Mouse (Mus musculus): ENCODE measurements at regions not wholly inside any gene's neighbourhood (a gene's known extent, or its start where the extent isn't known, plus 50 kb on each side); places are given as distances from the start of the nearest gene placed in this dataset.
A peak's percentile ranks its signal among the peaks of the same experiment; 100 is the strongest.

DNA sequence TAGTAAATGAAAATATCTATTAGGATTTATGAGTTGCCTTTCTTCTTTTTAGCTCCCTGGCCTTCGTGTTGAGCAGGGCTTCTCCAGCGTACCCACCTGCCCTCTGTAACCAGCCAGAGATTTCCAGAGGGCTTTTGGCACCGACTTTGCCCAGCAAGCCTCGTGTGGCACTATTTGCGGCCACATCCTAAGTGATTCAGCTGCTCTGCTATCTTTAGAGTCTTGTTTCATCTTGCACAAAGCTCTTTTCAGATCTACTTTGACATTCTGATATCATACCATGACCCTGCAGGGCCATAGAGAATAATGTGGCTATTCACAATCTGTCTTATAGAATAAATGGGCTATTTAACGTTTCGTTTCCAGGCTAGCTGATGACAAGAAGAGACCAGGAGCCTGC lies 115.4 kb upstream of the Ddhd1 start:
- H3K27me3 ChIP-seq (ENCODE audit: control insufficient read depth, insufficient read depth, insufficient read length): no peaks in the 10 kb centered on the region
- no peaks in the 10 kb centered on the region for H3K36me3 ChIP-seq (ENCODE audit: control insufficient read depth, insufficient read depth)
- H3K79me2 ChIP-seq (ENCODE audit: control insufficient read depth, insufficient read depth): no peaks in the 10 kb centered on the region
- TF ChIP-seq MYOG (IDR thresholded peaks at IDR 0.05; ENCODE audit: control insufficient read depth in 1 of 3, insufficient read depth in 1 of 3, insufficient read length in 2 of 3, low read depth in 2 of 3) (peak in 2 of 3 experiments; percentile 42 to 48), MYOD1 (IDR thresholded peaks at IDR 0.05; ENCODE audit: control insufficient read depth in 1 of 3, insufficient read length in 2 of 3, low read depth in 2 of 3) (peak in 2 of 3 experiments; percentile 29 to 47), TCF3 (IDR thresholded peaks at IDR 0.05; ENCODE audit: insufficient read length, low read depth) (no peak)
- H3K4me3 ChIP-seq: peak overlapping the region; percentile 10
- H3K4me2 ChIP-seq (ENCODE audit: low read depth): peak overlapping the region; percentile 84
- no peak overlapping the region for H3ac ChIP-seq (ENCODE audit: control insufficient read depth, insufficient read length)

- Histone ChIP-seq H3K4me2 (ENCODE audit: low read depth) (peak overlapping the region; percentile 52), H3K4me3 (no peak overlapping the region), H3ac (ENCODE audit: control insufficient read depth, insufficient read length) (no peak overlapping the region), H3K79me2 (ENCODE audit: control insufficient read depth, insufficient read depth) (no peaks in the 10 kb centered on the region), H3K36me3 (ENCODE audit: control insufficient read depth, insufficient read depth) (no peaks in the 10 kb centered on the region), H3K27me3 (ENCODE audit: control insufficient read depth, insufficient read depth, insufficient read length) (no peaks in the 10 kb centered on the region)
- TF ChIP-seq E2F4 (IDR thresholded peaks at IDR 0.05; ENCODE audit: insufficient read depth): no peak
- no peak for TF ChIP-seq POLR2AphosphoS2 (IDR thresholded peaks at IDR 0.05; ENCODE audit: insufficient read length, low read depth)
- peak in 2 of 3 experiments; percentile 72 for TF ChIP-seq MYOD1 (IDR thresholded peaks at IDR 0.05; ENCODE audit: control insufficient read depth in 1 of 3, insufficient read length in 2 of 3, low read depth in 2 of 3)
- TF ChIP-seq MAX (IDR thresholded peaks at IDR 0.05; ENCODE audit: low read depth): no peak
- no peak for TF ChIP-seq POLR2A (IDR thresholded peaks at IDR 0.05; ENCODE audit: insufficient read length, low read depth)
- no peak for TF ChIP-seq TCF3 (IDR thresholded peaks at IDR 0.05; ENCODE audit: insufficient read length, low read depth)
- no peak for TF ChIP-seq SRF (IDR thresholded peaks at IDR 0.05; ENCODE audit: control insufficient read depth, insufficient read length, low read depth)
- no peak for TF ChIP-seq CEBPB (IDR thresholded peaks at IDR 0.05; ENCODE audit: insufficient read depth, poor library complexity, severe bottlenecking)
- TF ChIP-seq MYOG (IDR thresholded peaks at IDR 0.05; ENCODE audit: control insufficient read depth in 1 of 3, insufficient read depth in 1 of 3, insufficient read length in 2 of 3, low read depth in 2 of 3): no peak
- TF ChIP-seq REST (IDR thresholded peaks at IDR 0.05; ENCODE audit: insufficient read depth, insufficient read length): no peak
- peak; percentile 45 for TF ChIP-seq TCF12 (IDR thresholded peaks at IDR 0.05; ENCODE audit: insufficient read depth, poor library complexity, severe bottlenecking)
- no peak for TF ChIP-seq USF1 (IDR thresholded peaks at IDR 0.05; ENCODE audit: low read depth)
These were observed 123.9 kb upstream of the Ddhd1 start for GRCm38 (mm10) chr14:45781850-45782249.

DNA sequence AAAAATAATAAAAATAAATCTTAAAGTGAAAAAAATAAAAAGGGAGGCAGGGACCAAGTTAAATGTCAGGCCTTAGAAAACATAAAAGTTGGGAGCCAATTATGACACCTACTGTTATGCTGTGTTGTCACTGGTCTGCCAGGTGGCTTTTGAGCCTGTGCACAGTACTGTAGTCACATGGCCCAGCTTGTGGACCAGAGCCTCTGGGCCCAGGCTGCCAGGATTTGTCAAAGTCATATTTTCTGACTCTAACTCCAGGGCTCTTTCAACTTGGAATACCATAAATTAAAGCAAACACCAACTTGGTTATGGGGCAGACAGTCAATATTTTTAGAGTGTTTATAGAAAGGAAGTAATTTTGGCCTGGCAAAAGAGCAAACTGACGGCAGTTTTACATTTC lies 137.0 kb upstream of the Ddhd1 start:
- no peaks in the 10 kb centered on the region for H3K27me3 ChIP-seq (ENCODE audit: control insufficient read depth, insufficient read depth, insufficient read length)
- H3K36me3 ChIP-seq (ENCODE audit: control insufficient read depth, insufficient read depth): no peaks in the 10 kb centered on the region
- no peak for TF ChIP-seq SRF (IDR thresholded peaks at IDR 0.05; ENCODE audit: control insufficient read depth, insufficient read length, low read depth)
- no peak for TF ChIP-seq USF1 (IDR thresholded peaks at IDR 0.05; ENCODE audit: low read depth)
- no peak for TF ChIP-seq TCF3 (IDR thresholded peaks at IDR 0.05; ENCODE audit: insufficient read length, low read depth)
- no peak overlapping the region for H3K4me3 ChIP-seq
- no peak overlapping the region for H3ac ChIP-seq (ENCODE audit: control insufficient read depth, insufficient read length)
- H3K79me2 ChIP-seq (ENCODE audit: control insufficient read depth, insufficient read depth): no peaks in the 10 kb centered on the region
- no peak overlapping the region for H3K4me2 ChIP-seq (ENCODE audit: low read depth)

- H3K27me3 ChIP-seq (ENCODE audit: control insufficient read depth, insufficient read depth, insufficient read length): no peaks in the 10 kb centered on the region
- H3K4me3 ChIP-seq: no peak overlapping the region
- peak overlapping the region; percentile 70 for H3K4me2 ChIP-seq (ENCODE audit: low read depth)
- H3ac ChIP-seq (ENCODE audit: control insufficient read depth, insufficient read length): no peak overlapping the region
- no peaks in the 10 kb centered on the region for H3K36me3 ChIP-seq (ENCODE audit: control insufficient read depth, insufficient read depth)
- TF ChIP-seq TCF12 (IDR thresholded peaks at IDR 0.05; ENCODE audit: insufficient read depth, poor library complexity, severe bottlenecking): no peak
- TF ChIP-seq MYOD1 (IDR thresholded peaks at IDR 0.05; ENCODE audit: control insufficient read depth in 1 of 3, insufficient read length in 2 of 3, low read depth in 2 of 3): peak; percentile 2 to 58 (median 48)
- TF ChIP-seq SRF (IDR thresholded peaks at IDR 0.05; ENCODE audit: control insufficient read depth, insufficient read length, low read depth): no peak
- 0 out of 2 replicates have a peak, but pooled peaks have one; percentile 43 for TF ChIP-seq CEBPB (IDR thresholded peaks at IDR 0.05; ENCODE audit: insufficient read depth, poor library complexity, severe bottlenecking)
- H3K79me2 ChIP-seq (ENCODE audit: control insufficient read depth, insufficient read depth): no peaks in the 10 kb centered on the region
These were observed 138.8 kb upstream of the Ddhd1 start for GRCm38 (mm10) chr14:45796665-45797319.

DNA sequence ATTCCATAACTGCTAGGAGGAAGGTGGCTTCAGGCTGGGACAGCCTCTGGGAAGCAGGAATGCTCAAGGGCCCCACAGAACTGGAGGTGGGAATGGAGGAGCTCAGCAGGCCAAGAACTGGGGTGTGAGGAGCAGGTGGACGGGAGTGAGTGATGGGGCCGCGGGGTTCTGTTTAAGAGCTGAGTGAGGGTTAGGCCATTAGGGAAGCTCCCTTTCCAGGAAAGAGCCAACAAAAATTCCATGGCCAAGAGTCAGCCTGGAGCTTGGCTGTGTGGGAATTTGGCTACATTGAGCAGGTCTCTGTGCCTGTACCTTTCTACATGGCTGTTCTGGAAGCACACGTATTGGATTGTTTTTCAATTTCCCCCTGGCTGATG lies 139.4 kb upstream of the Ddhd1 start:
- no peak for TF ChIP-seq USF1 (IDR thresholded peaks at IDR 0.05; ENCODE audit: low read depth)
- no peak for TF ChIP-seq CEBPB (IDR thresholded peaks at IDR 0.05; ENCODE audit: insufficient read depth, poor library complexity, severe bottlenecking)
- TF ChIP-seq MYOG (IDR thresholded peaks at IDR 0.05; ENCODE audit: control insufficient read depth in 1 of 3, insufficient read depth in 1 of 3, insufficient read length in 2 of 3, low read depth in 2 of 3): no peak
- no peak for TF ChIP-seq TCF12 (IDR thresholded peaks at IDR 0.05; ENCODE audit: insufficient read depth, poor library complexity, severe bottlenecking)
- no peak for TF ChIP-seq TCF3 (IDR thresholded peaks at IDR 0.05; ENCODE audit: insufficient read length, low read depth)
- TF ChIP-seq MYOD1 (IDR thresholded peaks at IDR 0.05; ENCODE audit: control insufficient read depth in 1 of 3, insufficient read length in 2 of 3, low read depth in 2 of 3): no peak
- TF ChIP-seq MAX (IDR thresholded peaks at IDR 0.05; ENCODE audit: low read depth): no peak
- TF ChIP-seq POLR2AphosphoS2 (IDR thresholded peaks at IDR 0.05; ENCODE audit: insufficient read length, low read depth): no peak
- TF ChIP-seq POLR2A (IDR thresholded peaks at IDR 0.05; ENCODE audit: insufficient read length, low read depth): no peak
- TF ChIP-seq REST (IDR thresholded peaks at IDR 0.05; ENCODE audit: insufficient read depth, insufficient read length): no peak
- no peak for TF ChIP-seq SRF (IDR thresholded peaks at IDR 0.05; ENCODE audit: control insufficient read depth, insufficient read length, low read depth)
- TF ChIP-seq E2F4 (IDR thresholded peaks at IDR 0.05; ENCODE audit: insufficient read depth): no peak
- Histone ChIP-seq H3K36me3 (ENCODE audit: control insufficient read depth, insufficient read depth) (no peaks in the 10 kb centered on the region), H3K79me2 (ENCODE audit: control insufficient read depth, insufficient read depth) (no peaks in the 10 kb centered on the region), H3K27me3 (ENCODE audit: control insufficient read depth, insufficient read depth, insufficient read length) (no peaks in the 10 kb centered on the region), H3ac (ENCODE audit: control insufficient read depth, insufficient read length) (no peak overlapping the region), H3K4me2 (ENCODE audit: low read depth) (peak overlapping the region; percentile 70), H3K4me3 (no peak overlapping the region)

Data from myocyte (in vitro differentiated cells).